Mouse (Mus musculus) layer of hippocampus, adult 18-20 months (tissue): ENCODE measurements around the gene Taf1b. TPM values are rescaled to one million over a fixed set of nuclear protein-coding genes. Genes with fewer than 3 reads are reported as not detected.
"Not testable (repeated sequence)": the region's sequence is repeated elsewhere in the genome, so short reads cannot be mapped to it uniquely, and the experiment has no call there.

Experiments
- DNase-seq, 2 experiments: peaks; one replicate each; pipeline ENCODE4 v3.0.0; 2022; ENCODE audit warnings: low spot score in 2 of 2
- long read RNA-seq: library from polyadenylated mRNA; stranded (forward); transcript quantifications from one replicate; pipeline ENCODE4 v2.0.0, GENCODE M21; 2021
- total RNA-seq, 2 experiments: library from RNA; stranded (reverse); gene quantifications; 2 replicates each; pipeline ENCODE4 v1.2.3; 2021

The Taf1b gene
- 10 to 100 TPM; 30.1 to 37.2 TPM for total RNA-seq
- long read RNA-seq, transcript Taf1b-202 (14 exons, 1,840 nt) = minor isoform, 5 of 31 reads
- long read RNA-seq, transcript Taf1b-201 (15 exons, 2,209 nt) = major isoform, 16 of 31 reads
- long read RNA-seq, partial matches to known transcripts = 4 of 31 reads
- long read RNA-seq, other reads (novel, unspliced or antisense) = 6 of 31 reads

- DNase-seq = peak; percentile 79 to 84
Measured at GRCm38 (mm10) chr12:24498150-24498840, at the start of gene Taf1b. Taf1b (plus strand) TSS chr12:24498359.

- DNase-seq = no peak
Measured at GRCm38 (mm10) chr12:24460406-24460805, 37.8 kb upstream of the Taf1b start.

GRCm38 (mm10) chr12:24462121-24462520, 36.0 kb upstream of the Taf1b start:
- peak in 1 of 2 experiments; percentile 28 for DNase-seq

- DNase-seq = not testable (repeated sequence)
Measured at GRCm38 (mm10) chr12:24463490-24463889, 34.7 kb upstream of the Taf1b start.

- no peak for DNase-seq
Measured at GRCm38 (mm10) chr12:24468966-24469365, 29.2 kb upstream of the Taf1b start.

- DNase-seq = peak in 1 of 2 experiments; percentile 57
Measured at GRCm38 (mm10) chr12:24470943-24471342, 27.2 kb upstream of the Taf1b start.

- DNase-seq = no peak
Measured at GRCm38 (mm10) chr12:24473221-24473620, 24.9 kb upstream of the Taf1b start.

- DNase-seq = no peak
Measured at GRCm38 (mm10) chr12:24484930-24485329, 13.2 kb upstream of the Taf1b start.

GRCm38 (mm10) chr12:24486882-24487281, 11.3 kb upstream of the Taf1b start:
- DNase-seq = no peak

GRCm38 (mm10) chr12:24492507-24492906, 5.7 kb upstream of the Taf1b start:
- not testable (repeated sequence) for DNase-seq

- no peak for DNase-seq
Measured at GRCm38 (mm10) chr12:24493011-24493410, 5.1 kb upstream of the Taf1b start.

GRCm38 (mm10) chr12:24493412-24493811, 4.7 kb upstream of the Taf1b start:
- no peak for DNase-seq

- DNase-seq = not testable (repeated sequence)
Measured at GRCm38 (mm10) chr12:24494791-24495190, 3.4 kb upstream of the Taf1b start.

- not testable (repeated sequence) for DNase-seq
Measured at GRCm38 (mm10) chr12:24498841-24499485, 804 bp downstream of the Taf1b start.

GRCm38 (mm10) chr12:24517118-24517517, 19.0 kb downstream of the Taf1b start:
- DNase-seq = no peak

- peak in 1 of 2 experiments; percentile 21 for DNase-seq
Measured at GRCm38 (mm10) chr12:24521076-24521475, 22.9 kb downstream of the Taf1b start.

GRCm38 (mm10) chr12:24525065-24525464, 26.9 kb downstream of the Taf1b start:
- peak in 1 of 2 experiments; percentile 50 for DNase-seq

- DNase-seq = no peak
Measured at GRCm38 (mm10) chr12:24536390-24536789, 38.2 kb downstream of the Taf1b start.

- no peak for DNase-seq
Measured at GRCm38 (mm10) chr12:24537201-24537600, 39.0 kb downstream of the Taf1b start.

- DNase-seq = peak in 1 of 2 experiments; percentile 50
Measured at GRCm38 (mm10) chr12:24537965-24538364, 39.8 kb downstream of the Taf1b start.

GRCm38 (mm10) chr12:24541426-24542154, 43.4 kb downstream of the Taf1b start:
- no peak for DNase-seq

- DNase-seq = no peak
Measured at GRCm38 (mm10) chr12:24547686-24548085, 49.5 kb downstream of the Taf1b start.
